Mouse (Mus musculus): ENCODE data around the gene Fat1.

Gene Fat1

GRCm38 (mm10) chr8:45070949-45071348 lies 135.7 kb downstream of the Fat1 start:
- no peak for DNase-seq

- DNase-seq, result no peak
These were observed 145.6 kb downstream of the Fat1 start for GRCm38 (mm10) chr8:45080850-45081249.

GRCm38 (mm10) chr8:45093599-45093998 lies 158.4 kb downstream of the Fat1 start:
- no peak for DNase-seq
